In the genomic region with DNA sequence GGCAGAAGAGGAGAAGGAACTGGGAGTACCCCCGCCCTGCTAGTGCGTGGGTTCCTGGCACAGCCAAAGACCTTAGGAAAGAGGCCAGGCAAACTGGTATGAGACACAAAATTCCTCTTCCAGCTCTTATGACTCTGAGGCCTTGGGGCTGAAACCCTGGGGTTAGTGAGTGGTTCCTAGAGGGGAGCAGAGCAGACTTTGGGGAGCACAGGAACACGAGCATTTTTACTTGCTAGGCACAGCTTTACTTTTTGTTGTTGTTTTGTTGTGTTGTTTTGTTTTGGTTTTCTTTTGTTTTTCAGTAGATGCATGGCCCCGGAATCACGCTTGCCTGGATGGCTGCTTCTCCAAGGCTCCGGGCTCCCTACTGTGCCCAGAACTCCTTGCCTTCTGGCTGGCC, we compare ENCODE assay signal across 17 mouse cellular contexts. TPM values are rescaled to one million over a fixed set of nuclear protein-coding genes. Genes with fewer than 3 reads are reported as not detected.
DNase-seq lines count a peak whose midpoint lies in the region; ATAC-seq lines count a peak whose summit lies in the region.
"Had no signal": no experiment of that assay in that cellular context is flagged by ENCODE, and none has a peak within 500 bp of the region (broad histone marks: within the 10 kb centered on the region; RNA-seq: fewer than 3 reads in every experiment).

No protein-coding gene starts in this region.

- H3K36me3 ChIP-seq in forebrain, embryonic 10.5 days (replicated peaks), result no peaks in the 10 kb centered on the region
- no peaks in the 10 kb centered on the region for H3K36me3 ChIP-seq in forebrain, embryonic 15.5 days
- no peaks in the 10 kb centered on the region for H3K36me3 ChIP-seq in midbrain, embryonic 12.5 days
- H3K36me3 ChIP-seq in midbrain, embryonic 15.5 days (replicated peaks), result no peaks in the 10 kb centered on the region
- no peaks in the 10 kb centered on the region for H3K36me3 ChIP-seq in limb, embryonic 15.5 days
- H3K36me3 ChIP-seq: heart, embryonic 13.5 days had no signal

- WGBS in forebrain, embryonic 10.5 days, result 7% methylated on average over 6 of the region's 6 CpGs
- WGBS in forebrain, embryonic 15.5 days, result 9% methylated on average over 6 of the region's 6 CpGs
- under 1% methylated on average over 6 of the region's 6 CpGs for WGBS in midbrain, embryonic 12.5 days
- 5% methylated on average over 6 of the region's 6 CpGs for WGBS in midbrain, embryonic 15.5 days
- 34% methylated on average over 6 of the region's 6 CpGs for WGBS in limb, embryonic 15.5 days

- DNase-seq in forebrain, embryonic 10.5 days (ENCODE audit: extremely low spot score, low spot score), result no peak
- no peak for DNase-seq in heart, postnatal 14 days
- no peak for DNase-seq in cerebellum, adult 18-20 months
- DNase-seq in gastrocnemius, adult 18-20 months (ENCODE audit: low spot score), result no peak
- DNase-seq: adrenal gland, postnatal 36 days; kidney, adult 8-10 months; thymus, postnatal 4 days had no signal

- no peak overlapping the region for H3K9ac ChIP-seq in forebrain, embryonic 15.5 days (replicated peaks)
- no peak overlapping the region for H3K9ac ChIP-seq in midbrain, embryonic 12.5 days (replicated peaks)
- no peak overlapping the region for H3K9ac ChIP-seq in midbrain, embryonic 15.5 days
- no peak overlapping the region for H3K9ac ChIP-seq in limb, embryonic 15.5 days
- H3K9ac ChIP-seq: heart, embryonic 13.5 days had no signal

- H3K4me2 ChIP-seq in forebrain, embryonic 15.5 days (replicated peaks), result no peak overlapping the region
- 0 out of 2 replicates have a peak overlapping the region, but pooled peaks have one; percentile 25 for H3K4me2 ChIP-seq in midbrain, embryonic 12.5 days (replicated peaks)
- no peak overlapping the region for H3K4me2 ChIP-seq in midbrain, embryonic 15.5 days
- H3K4me2 ChIP-seq in limb, embryonic 15.5 days, result peak overlapping the region; percentile 53
- H3K4me2 ChIP-seq: heart, embryonic 13.5 days had no signal

- peak overlapping the region; percentile 40; the same call in 1 of the 2 replicates for H3K4me3 ChIP-seq in forebrain, embryonic 10.5 days
- no peak overlapping the region for H3K4me3 ChIP-seq in forebrain, embryonic 15.5 days
- no peak overlapping the region for H3K4me3 ChIP-seq in midbrain, embryonic 12.5 days
- H3K4me3 ChIP-seq in midbrain, embryonic 15.5 days, result no peak overlapping the region
- no peak overlapping the region for H3K4me3 ChIP-seq in limb, embryonic 15.5 days
- H3K4me3 ChIP-seq: heart, embryonic 13.5 days had no signal

- no peak for ATAC-seq in forebrain, embryonic 15.5 days (replicated peaks)
- ATAC-seq in midbrain, embryonic 12.5 days (ENCODE audit: low FRiP score, low read depth), result no peak
- ATAC-seq in midbrain, embryonic 15.5 days (replicated peaks), result no peak
- no peak for ATAC-seq in limb, embryonic 15.5 days (ENCODE audit: insufficient number of reproducible peaks, low FRiP score, low TSS enrichment, low read depth)
- ATAC-seq: activated CD4-positive, CD25-positive, alpha-beta regulatory T cell, adult 4 months had no signal

- H3K9me3 ChIP-seq in forebrain, embryonic 10.5 days, result no peaks in the 10 kb centered on the region
- no peaks in the 10 kb centered on the region for H3K9me3 ChIP-seq in forebrain, embryonic 15.5 days
- H3K9me3 ChIP-seq in midbrain, embryonic 12.5 days, result no peaks in the 10 kb centered on the region
- no peaks in the 10 kb centered on the region for H3K9me3 ChIP-seq in midbrain, embryonic 15.5 days
- no peaks in the 10 kb centered on the region for H3K9me3 ChIP-seq in limb, embryonic 15.5 days
- H3K9me3 ChIP-seq: heart, embryonic 13.5 days had no signal

- peaks cover 100% of the 10 kb centered on the region for H3K27me3 ChIP-seq in forebrain, embryonic 10.5 days (ENCODE audit: poor library complexity, severe bottlenecking)
- H3K27me3 ChIP-seq in forebrain, embryonic 15.5 days, result peaks cover 97% of the 10 kb centered on the region
- H3K27me3 ChIP-seq in midbrain, embryonic 12.5 days, result peaks cover 100% of the 10 kb centered on the region
- H3K27me3 ChIP-seq in midbrain, embryonic 15.5 days (replicated peaks), result peaks cover 95% of the 10 kb centered on the region
- peaks cover 84% of the 10 kb centered on the region for H3K27me3 ChIP-seq in limb, embryonic 15.5 days

- peaks cover 86% of the 10 kb centered on the region for H3K4me1 ChIP-seq in forebrain, embryonic 10.5 days
- H3K4me1 ChIP-seq in forebrain, embryonic 15.5 days, result peaks cover 13% of the 10 kb centered on the region
- H3K4me1 ChIP-seq in midbrain, embryonic 12.5 days, result peaks cover 61% of the 10 kb centered on the region
- H3K4me1 ChIP-seq in midbrain, embryonic 15.5 days, result peaks cover 37% of the 10 kb centered on the region
- peaks cover 78% of the 10 kb centered on the region for H3K4me1 ChIP-seq in limb, embryonic 15.5 days

- H3K27ac ChIP-seq in forebrain, embryonic 10.5 days, result peak overlapping the region; percentile 76
- no peak overlapping the region for H3K27ac ChIP-seq in forebrain, embryonic 15.5 days (replicated peaks)
- 0 out of 2 replicates have a peak overlapping the region, but pooled peaks have one; percentile 30 for H3K27ac ChIP-seq in midbrain, embryonic 12.5 days (replicated peaks)
- H3K27ac ChIP-seq in midbrain, embryonic 15.5 days, result no peak overlapping the region
- H3K27ac ChIP-seq in limb, embryonic 15.5 days, result peak overlapping the region; percentile 43; the same call in 1 of the 2 replicates
- H3K27ac ChIP-seq: heart, embryonic 13.5 days had no signal

- intact Hi-C loops in heart, postnatal 14 days (cut with DNase I), result no loop called here

RNA-seq across cellular contexts. Expression of gene Lmx1b, which starts 10.7 kb away (rescaled TPM):
- 1.3 and 1.5 TPM in 2 replicates for polyA plus RNA-seq in forebrain, embryonic 10.5 days (2016; fragmentation: Nextera tagmentation; extraction: Ambion mirVana)
- polyA plus RNA-seq in forebrain, embryonic 15.5 days (2015; fragmentation: Nextera tagmentation; extraction: Ambion mirVana), result 0.06 and 0.13 TPM in 2 replicates
- 2.3 and 2.8 TPM in 2 replicates for polyA plus RNA-seq in midbrain, embryonic 12.5 days (2016; fragmentation: Nextera tagmentation; extraction: Ambion mirVana)
- polyA plus RNA-seq in midbrain, embryonic 15.5 days (2015; fragmentation: Nextera tagmentation; extraction: Ambion mirVana), result 1.5 and 1.7 TPM in 2 replicates
- 2.9 and 4.1 TPM in 2 replicates for polyA plus RNA-seq in limb, embryonic 15.5 days (2015; fragmentation: Nextera tagmentation; extraction: Ambion mirVana)
- total RNA-seq in heart, postnatal 14 days (2021), result under 1 TPM; 0.05 to 0.38 TPM
- under 1 TPM; 0.05 to 0.21 TPM for total RNA-seq in gastrocnemius, adult 18-20 months (2021)
- total RNA-seq: CH12.LX; hematopoietic stem cell, adult 5-6 weeks had no signal
- polyA plus RNA-seq: activated CD4-positive, CD25-positive, alpha-beta regulatory T cell, adult 4 months; gonadal fat pad, adult 2 months; heart, embryonic 13.5 days; liver, embryonic 16.5 days had no signal

Comparison
In these comparisons a context has a peak if more than half of its experiments do, and no peak if none do; other contexts are left out.
1. H3K27ac ChIP-seq: peak in forebrain, embryonic 10.5 days (single experiment), midbrain, embryonic 12.5 days (single experiment) and limb, embryonic 15.5 days (single experiment); none in forebrain, embryonic 15.5 days (single experiment) and midbrain, embryonic 15.5 days (single experiment).
2. H3K4me2 ChIP-seq: peak in midbrain, embryonic 12.5 days (single experiment) and limb, embryonic 15.5 days (single experiment); none in forebrain, embryonic 15.5 days (single experiment) and midbrain, embryonic 15.5 days (single experiment).